Mouse (Mus musculus): ENCODE measurements around the gene Coq8a.
A peak's percentile ranks its signal among the peaks of the same experiment; 100 is the strongest.

Gene Coq8a

GRCm38 (mm10) chr1:180175635-180176034, 23.8 kb downstream of the Coq8a start:
- no peak for DNase-seq (ENCODE audit: extremely low read depth, low read depth)

- no peak for DNase-seq (ENCODE audit: extremely low read depth, low read depth)
Measured at GRCm38 (mm10) chr1:180175167-180175566, 24.2 kb downstream of the Coq8a start.

- DNase-seq (ENCODE audit: extremely low read depth, low read depth) = no peak
Measured at GRCm38 (mm10) chr1:180174718-180175117, 24.7 kb downstream of the Coq8a start.

- no peak for DNase-seq (ENCODE audit: extremely low read depth, low read depth)
Measured at GRCm38 (mm10) chr1:180173017-180173416, 26.4 kb downstream of the Coq8a start.

GRCm38 (mm10) chr1:180172600-180172999, 26.8 kb downstream of the Coq8a start:
- DNase-seq (ENCODE audit: extremely low read depth, low read depth) = no peak

- no peak for DNase-seq (ENCODE audit: extremely low read depth, low read depth)
Measured at GRCm38 (mm10) chr1:180171883-180172282, 27.5 kb downstream of the Coq8a start.

- DNase-seq (ENCODE audit: extremely low read depth, low read depth) = no peak
Measured at GRCm38 (mm10) chr1:180170071-180170470, 29.3 kb downstream of the Coq8a start.

GRCm38 (mm10) chr1:180169161-180169560, 30.2 kb downstream of the Coq8a start:
- DNase-seq (ENCODE audit: extremely low read depth, low read depth) = no peak

GRCm38 (mm10) chr1:180168294-180168693, 31.1 kb downstream of the Coq8a start:
- no peak for DNase-seq (ENCODE audit: extremely low read depth, low read depth)

- DNase-seq (ENCODE audit: extremely low read depth, low read depth) = no peak
Measured at GRCm38 (mm10) chr1:180166533-180166932, 32.9 kb downstream of the Coq8a start.

GRCm38 (mm10) chr1:180162986-180163385, 36.4 kb downstream of the Coq8a start:
- no peak for DNase-seq (ENCODE audit: extremely low read depth, low read depth)

- no peak for DNase-seq (ENCODE audit: extremely low read depth, low read depth)
Measured at GRCm38 (mm10) chr1:180161566-180162355, 37.6 kb downstream of the Coq8a start.

- DNase-seq (ENCODE audit: extremely low read depth, low read depth) = no peak
Measured at GRCm38 (mm10) chr1:180161160-180161559, 38.2 kb downstream of the Coq8a start.

GRCm38 (mm10) chr1:180160545-180160944, 38.9 kb downstream of the Coq8a start:
- DNase-seq (ENCODE audit: extremely low read depth, low read depth) = no peak

- DNase-seq (ENCODE audit: extremely low read depth, low read depth) = no peak
Measured at GRCm38 (mm10) chr1:180158648-180159047, 40.8 kb downstream of the Coq8a start.

GRCm38 (mm10) chr1:180151191-180151590, 48.2 kb downstream of the Coq8a start:
- no peak for DNase-seq (ENCODE audit: extremely low read depth, low read depth)

- DNase-seq (ENCODE audit: extremely low read depth, low read depth) = peak; percentile 75
Measured at GRCm38 (mm10) chr1:180148563-180148962, 50.8 kb downstream of the Coq8a start.

- DNase-seq (ENCODE audit: extremely low read depth, low read depth) = peak; percentile 59
Measured at GRCm38 (mm10) chr1:180148036-180148435, 51.4 kb downstream of the Coq8a start.

- no peak for DNase-seq (ENCODE audit: extremely low read depth, low read depth)
Measured at GRCm38 (mm10) chr1:180140970-180141369, 58.4 kb downstream of the Coq8a start.

- DNase-seq (ENCODE audit: extremely low read depth, low read depth) = no peak
Measured at GRCm38 (mm10) chr1:180139158-180139557, 60.2 kb downstream of the Coq8a start.

GRCm38 (mm10) chr1:180132187-180132586, 67.2 kb downstream of the Coq8a start:
- peak; percentile 34 for DNase-seq (ENCODE audit: extremely low read depth, low read depth)

- DNase-seq (ENCODE audit: extremely low read depth, low read depth) = peak; percentile 30
Measured at GRCm38 (mm10) chr1:180131402-180131801, 68.0 kb downstream of the Coq8a start.

GRCm38 (mm10) chr1:180128077-180128792, 71.2 kb downstream of the Coq8a start:
- no peak for DNase-seq (ENCODE audit: extremely low read depth, low read depth)
